Mouse (Mus musculus) cerebellum, adult 9-11 months (tissue): Measurements from ENCODE around the gene 6330409D20Rik.

Experiments
- DNase-seq: peaks from one replicate; pipeline ENCODE4 v3.0.0; 2022

The 6330409D20Rik gene

DNA sequence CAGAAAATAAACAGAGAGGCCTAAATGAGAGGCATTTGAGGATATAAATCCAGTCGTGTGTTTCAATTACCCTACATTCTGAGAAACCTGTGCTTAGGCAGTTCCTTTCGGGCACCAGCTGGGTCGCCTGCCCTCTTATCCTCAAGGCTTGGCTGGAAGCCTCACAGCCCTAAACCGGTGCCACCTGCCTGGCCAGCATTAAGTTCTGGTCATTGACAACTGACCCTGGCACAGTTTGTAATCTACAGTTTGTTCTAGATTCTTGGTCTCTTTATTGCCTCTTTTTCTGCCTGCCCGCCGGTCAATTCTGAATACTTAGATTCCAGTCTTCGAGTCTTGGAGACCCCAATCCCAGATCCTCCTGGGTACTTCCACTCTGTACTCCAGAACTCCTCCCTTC lies 47.5 kb downstream of the 6330409D20Rik start:
- peak; percentile 61 for DNase-seq

DNA sequence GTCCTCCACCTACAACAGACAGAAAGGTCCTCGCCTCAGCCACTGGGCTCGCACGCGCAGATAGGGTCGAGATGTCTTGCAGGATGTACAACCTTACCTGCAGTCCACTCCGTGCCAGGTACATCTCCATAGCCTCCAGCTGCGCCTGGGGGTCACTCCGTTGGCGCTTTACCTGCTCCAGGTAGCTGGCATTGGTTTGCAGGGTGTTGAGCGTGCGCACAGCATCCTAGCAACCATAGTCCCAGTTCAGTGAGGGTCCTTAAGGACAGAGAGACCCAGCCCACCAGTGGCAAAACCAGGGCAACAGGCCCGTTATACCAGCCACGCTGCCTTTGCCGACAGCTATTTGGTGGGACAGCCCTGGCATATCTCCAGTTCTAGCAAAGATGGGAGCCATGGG lies 48.3 kb downstream of the 6330409D20Rik start:
- DNase-seq: peak; percentile 59

DNA sequence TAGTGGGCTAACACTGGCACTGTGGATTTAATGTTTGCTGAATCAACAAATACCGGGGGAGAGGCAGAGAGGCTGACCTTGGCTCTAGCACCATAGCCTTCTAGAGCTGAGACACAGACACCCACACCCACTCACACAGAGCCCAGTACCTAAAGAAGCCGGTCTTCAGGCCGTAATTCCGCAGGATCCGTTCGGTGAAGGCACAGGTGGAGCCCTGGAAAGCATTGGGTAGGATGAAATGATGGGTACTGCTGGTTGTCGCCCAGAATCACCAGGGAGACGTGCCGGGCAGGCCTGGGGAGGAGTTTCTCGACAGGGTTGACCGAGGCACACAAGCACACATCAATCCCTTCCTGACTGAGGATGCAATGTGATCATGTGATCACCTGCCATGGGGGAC lies 49.8 kb downstream of the 6330409D20Rik start:
- no peak for DNase-seq

GRCm38 (mm10) chr2:32689420-32689819 lies 51.4 kb downstream of the 6330409D20Rik start:
- DNase-seq: peak; percentile 87

DNA sequence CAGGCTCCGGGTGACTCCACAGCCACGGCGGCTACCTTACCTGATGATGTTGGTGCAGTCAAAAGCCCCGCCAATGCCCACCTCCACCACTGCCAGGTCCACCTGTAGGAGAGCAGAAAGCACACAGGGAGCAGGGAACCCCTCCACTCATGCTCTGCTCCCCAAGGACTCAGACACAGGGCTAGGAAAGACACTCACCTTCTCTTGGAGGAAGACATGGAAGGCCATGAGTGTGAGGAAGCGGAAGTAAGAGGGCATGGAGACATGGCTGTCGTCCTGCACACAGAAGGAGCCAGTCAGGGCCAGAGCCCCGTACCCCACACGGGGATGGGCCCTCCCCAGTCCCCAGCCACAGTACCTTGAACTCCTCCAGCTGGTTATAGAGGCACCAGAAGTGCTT lies 53.3 kb downstream of the 6330409D20Rik start:
- no peak for DNase-seq

- DNase-seq: no peak
Observed at GRCm38 (mm10) chr2:32686640-32687039, 54.2 kb downstream of the 6330409D20Rik start.

- DNase-seq: no peak
Observed at GRCm38 (mm10) chr2:32685807-32686206, 55.0 kb downstream of the 6330409D20Rik start.

- no peak for DNase-seq
Observed at GRCm38 (mm10) chr2:32684681-32685428, 56.0 kb downstream of the 6330409D20Rik start.

GRCm38 (mm10) chr2:32683701-32684100 lies 57.1 kb downstream of the 6330409D20Rik start:
- DNase-seq: no peak

DNA sequence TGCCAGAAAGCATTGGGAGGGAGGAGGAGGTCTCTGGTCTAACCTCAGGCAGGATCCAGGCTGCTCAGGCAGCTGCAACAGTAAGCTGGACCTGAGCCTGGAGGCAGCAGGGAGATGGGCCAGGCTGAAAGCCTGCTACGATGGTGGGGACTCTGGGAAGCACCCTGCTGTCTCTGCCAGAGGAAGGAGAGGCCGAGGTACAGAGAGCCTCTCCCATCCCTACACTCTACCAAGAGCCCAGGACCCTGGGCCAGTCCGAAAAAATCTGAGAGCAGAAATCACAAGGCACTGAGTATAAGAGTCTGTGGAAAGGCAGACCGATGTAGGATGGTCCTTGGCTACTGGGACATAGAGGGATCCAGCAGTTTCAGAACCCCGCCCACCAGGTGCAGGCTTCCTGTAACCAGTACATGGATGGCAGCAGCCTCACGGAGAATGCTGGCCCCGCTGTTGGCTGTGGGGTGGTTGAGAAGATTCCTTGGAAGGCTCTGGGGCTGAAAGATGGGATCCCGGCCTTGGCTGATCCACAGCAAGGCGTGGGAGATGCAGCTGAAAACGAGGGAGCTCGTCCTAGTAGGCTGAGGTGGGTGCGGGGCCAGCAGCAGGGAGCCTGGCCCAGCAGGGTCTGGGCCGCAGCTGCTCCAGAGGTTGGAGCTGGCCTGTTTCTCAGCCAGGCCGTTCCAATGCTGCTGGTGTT lies 57.9 kb downstream of the 6330409D20Rik start:
- DNase-seq: no peak
